Mouse (Mus musculus): ENCODE data around the gene Nup210l. TPM values are rescaled to one million over a fixed set of nuclear protein-coding genes. Genes with fewer than 3 reads are reported as not detected.
"Not testable (repeated sequence)": the region's sequence is repeated elsewhere in the genome, so short reads cannot be mapped to it uniquely, and the experiment has no call there.

Nup210l gene
- total RNA-seq, 2 experiments from 2014 or later = 0.11 TPM

DNA sequence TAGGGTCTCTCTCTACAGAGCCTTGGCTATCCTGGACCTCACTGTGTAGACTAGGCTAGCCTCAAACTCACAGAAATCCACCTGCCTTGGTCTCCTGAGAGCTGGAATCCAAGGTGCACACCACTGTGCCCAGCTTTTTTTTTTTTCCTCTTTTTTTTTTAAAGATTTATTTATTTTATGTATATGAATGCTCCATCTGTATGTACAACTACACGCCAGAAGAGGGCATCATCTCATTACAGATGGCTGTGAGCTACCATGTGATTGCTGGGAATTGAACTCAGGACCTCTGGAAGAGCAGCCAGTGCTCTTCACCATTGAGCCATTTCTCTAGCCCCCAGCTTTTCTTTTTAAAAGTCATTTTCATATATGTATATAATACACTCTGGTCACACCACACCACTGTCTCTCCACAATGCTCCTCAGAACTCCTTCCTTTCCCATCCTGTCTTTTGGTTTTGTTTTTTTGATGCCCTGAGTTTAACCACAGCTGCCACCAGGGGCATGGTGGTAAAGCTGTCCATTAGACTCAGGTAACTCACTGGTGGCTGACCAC lies 112.0 kb downstream of the Nup210l start:
- intact Hi-C loops (cut with DNase I) = loop anchor here (5.0 kb wide), 1 partner anchor 246 kb away; no protein-coding TSS in a partner anchor

DNA sequence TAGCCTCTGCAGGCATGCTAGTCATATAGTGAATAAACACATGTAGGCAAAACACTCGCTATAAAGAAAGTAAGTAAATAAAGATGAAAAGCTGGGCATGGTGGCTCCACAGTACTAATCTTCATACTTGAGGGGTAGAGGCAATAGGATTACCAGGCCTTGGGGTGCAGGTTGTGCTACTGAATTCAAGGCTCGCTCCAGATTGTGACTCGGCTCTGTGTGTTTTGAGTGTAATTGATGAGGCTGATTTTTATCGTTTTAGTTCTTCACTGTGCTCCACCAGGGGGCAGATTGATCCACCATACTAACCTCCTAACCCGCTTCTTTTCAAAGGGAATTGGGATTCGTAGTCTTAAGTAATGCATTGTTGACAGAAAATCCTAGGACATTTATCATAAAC lies 116.2 kb downstream of the Nup210l start:
- intact Hi-C loops (cut with DNase I) = loop anchor here (1.0 to 2.0 kb wide), 3 partner anchors 35 to 153 kb away; partner anchors contain the start of genes Crtc2 and Dennd4b
- DNase-seq = peak; percentile 53 to 55

More for the DNA sequence above, 112.0 kb downstream of the Nup210l start:
- no peak for DNase-seq

DNA sequence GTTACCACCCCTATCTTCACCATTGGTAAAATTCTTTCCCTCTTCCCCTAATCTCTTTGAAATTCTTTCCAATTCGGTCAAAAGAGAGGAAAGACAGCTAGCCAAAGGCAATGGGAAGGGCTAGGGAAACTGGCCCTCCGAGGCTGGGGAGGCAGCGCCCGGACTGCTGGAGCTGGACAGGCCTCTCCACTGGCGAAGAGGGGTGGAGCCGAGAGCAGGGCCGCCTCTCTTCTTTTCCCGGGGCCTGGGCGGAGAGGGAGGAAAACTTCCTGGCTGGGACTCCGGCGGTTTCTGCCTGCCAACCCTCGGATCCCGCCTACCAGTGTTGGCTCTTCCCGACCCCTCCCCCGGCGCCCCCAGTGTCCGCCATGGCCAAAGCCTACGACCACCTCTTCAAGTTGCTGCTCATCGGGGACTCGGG lies 116.6 kb downstream of the Nup210l start:
- intact Hi-C loops (cut with DNase I) = loop anchor here (1.0 to 2.0 kb wide), 3 partner anchors 34 to 153 kb away; partner anchors contain the start of genes Crtc2 and Dennd4b
- peak; percentile 82 to 84 for DNase-seq

DNA sequence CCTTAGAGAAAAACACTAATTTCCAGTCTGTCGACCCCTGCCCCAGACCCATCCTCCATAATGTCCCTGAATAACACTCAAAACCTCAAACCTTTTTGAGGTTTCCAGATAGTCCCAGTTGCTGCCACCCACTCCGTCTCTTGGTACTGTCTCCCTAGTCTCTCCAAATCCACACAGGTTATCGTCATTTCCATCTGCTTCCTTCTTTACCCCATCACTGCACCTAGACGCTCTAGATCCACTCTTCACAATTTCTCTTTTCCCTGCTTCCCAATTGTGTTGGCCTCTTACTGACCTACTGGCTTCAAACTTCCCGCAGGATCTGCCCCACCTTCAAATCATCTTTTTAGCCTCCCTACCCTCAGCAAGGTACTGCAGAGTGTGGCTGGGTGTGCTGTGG lies 117.2 kb downstream of the Nup210l start:
- intact Hi-C loops (cut with DNase I) = loop anchor here (2.0 kb wide), 2 partner anchors 34 to 44 kb away; partner anchors contain the start of genes Crtc2 and Dennd4b
- DNase-seq = no peak

DNA sequence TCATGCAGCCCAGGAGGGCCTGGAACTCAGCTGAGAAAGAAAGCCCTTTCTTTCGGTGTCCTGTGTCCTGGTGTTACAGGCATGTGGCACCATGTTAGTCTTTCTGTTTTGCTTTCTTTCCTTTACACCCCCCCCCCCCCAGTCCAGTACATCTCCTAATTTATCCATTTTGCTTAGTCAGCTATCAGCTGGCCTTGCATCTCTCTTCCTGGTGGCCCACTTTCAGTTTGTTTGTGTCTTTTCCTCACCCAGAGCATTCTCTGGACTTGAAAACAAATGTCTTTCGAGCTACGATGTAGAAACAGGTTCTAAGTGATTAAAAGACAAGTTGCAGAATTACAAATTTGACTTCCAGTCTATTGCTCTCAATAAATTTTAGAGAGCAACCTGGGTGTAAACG lies 118.5 kb downstream of the Nup210l start:
- no peak for DNase-seq
- intact Hi-C loops (cut with DNase I) = no loop called here

DNA sequence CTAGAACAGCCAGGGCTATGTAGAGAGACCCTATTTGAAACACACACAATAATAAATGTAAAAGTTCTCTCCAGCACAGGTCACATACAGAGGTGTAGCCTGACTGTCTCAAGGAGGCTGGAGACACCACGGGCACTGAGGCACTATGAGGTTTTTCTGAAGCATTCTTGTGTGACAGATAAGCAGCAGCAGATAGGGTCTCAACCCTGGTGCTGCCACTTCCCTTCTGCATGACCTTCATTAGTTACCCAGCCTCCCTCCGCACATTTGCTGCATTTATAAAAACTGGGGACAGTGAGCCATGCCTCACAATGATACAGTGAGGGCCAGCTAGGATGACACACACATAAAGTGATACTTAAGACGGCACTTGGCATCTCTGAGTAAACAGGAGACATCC lies 119.0 kb downstream of the Nup210l start:
- intact Hi-C loops (cut with DNase I) = no loop called here
- DNase-seq = no peak

DNA sequence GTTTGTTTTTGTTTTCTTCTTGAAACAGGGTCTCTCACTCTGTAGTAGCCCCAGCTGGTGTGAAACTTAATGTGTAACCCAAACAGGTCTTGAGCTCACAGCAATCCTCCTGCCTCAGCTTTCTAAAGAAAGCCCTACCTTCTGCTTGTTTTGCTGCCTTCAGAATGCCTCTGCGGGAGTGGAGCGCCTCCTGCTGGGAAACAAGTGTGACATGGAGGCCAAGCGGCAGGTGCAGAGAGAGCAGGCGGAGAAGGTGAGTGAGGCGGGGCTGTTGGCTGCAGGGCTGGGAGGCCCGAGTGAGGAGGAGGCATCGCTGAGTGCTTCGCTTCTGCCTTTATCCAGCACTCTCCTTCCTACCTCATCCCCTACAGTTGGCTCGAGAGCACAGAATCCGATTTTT lies 120.4 kb downstream of the Nup210l start:
- DNase-seq = no peak
- intact Hi-C loops (cut with DNase I) = no loop called here

DNA sequence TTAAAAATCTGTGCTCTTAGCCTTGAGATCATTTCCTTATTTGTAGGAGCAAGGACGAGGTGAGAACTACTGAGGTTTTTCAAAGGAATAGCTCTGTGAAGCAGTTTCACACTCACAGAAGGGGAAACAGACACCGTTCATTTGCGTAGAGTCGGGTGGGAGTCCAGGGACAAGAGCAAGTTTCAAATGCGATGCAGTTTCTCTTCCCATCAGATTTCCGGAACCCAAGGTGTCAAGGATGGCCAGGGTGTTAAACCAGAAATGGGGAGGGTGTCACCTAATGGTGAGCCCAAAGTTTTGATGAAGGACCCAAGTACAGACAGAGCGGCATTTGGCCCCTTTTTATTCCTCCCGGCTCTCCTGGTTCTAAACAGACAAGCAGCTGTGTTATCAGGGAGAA lies 127.1 kb downstream of the Nup210l start:
- intact Hi-C loops (cut with DNase I) = no loop called here

DNA sequence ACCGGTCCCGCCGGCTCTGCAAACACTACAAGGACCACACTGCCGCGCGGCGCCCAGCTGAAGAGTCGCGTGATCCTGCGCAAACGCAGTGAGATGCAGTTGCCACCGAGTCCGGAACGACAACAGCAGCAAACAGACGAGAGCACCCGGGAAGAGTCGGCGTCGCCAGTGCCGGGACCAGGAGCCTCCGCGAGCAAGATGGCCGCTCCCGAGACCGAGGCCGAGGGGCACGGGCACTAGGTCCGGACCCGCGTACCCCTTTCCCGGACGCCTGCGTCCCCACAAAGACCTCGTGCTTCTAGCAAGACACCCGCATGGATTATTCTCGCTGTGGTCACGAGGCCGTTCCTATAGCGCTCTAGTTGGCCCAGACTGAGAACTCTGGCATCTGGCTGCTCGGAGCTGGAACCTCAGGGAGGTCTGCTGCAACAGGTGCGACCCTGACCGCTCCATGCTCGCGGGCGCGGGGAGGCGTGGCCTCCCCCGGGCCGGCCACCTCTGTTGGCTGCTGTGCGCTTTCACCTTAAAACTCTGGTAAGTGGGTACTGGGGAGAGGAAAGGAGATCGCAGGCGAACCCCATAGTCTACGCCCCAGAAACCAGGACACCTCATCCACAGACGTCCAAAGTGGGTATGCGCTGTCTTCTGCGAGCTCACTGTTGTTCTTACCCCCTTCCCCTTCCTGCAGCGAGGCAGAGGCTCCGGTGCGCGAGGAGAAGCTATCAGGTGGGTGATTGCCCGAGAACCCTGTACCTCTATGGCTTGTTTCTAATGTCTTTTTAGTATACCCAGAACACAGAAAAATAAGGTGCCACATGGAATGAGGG lies 127.8 kb downstream of the Nup210l start, which contains the start of gene Jtb:
Gene Jtb, plus strand, starts transcription at position 91 of the 827 bp plus-strand sequence.
- intact Hi-C loops (cut with DNase I) = no loop called here
- DNase-seq = peak; percentile 88 to 89

More for the DNA sequence above, 127.1 kb downstream of the Nup210l start:
- no peak for DNase-seq

DNA sequence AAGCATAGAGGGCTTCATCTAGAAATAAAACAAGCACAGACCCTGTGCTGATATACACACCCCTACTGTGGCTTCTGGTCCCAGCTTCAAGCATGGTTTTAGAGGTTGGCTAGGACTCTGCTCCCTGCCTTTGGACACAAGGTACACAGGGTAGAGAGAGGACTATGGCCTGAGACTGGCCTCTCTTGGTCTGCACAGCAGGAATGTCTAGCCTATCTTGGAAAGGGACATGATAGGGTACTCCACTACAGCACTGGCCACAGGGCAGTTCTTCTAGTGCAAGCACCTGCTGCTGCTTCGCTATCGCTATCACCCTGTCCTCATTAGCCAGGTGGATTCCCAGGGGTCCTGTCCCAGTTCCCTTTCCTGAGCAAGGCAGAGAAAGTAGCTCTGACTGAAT lies 137.3 kb downstream of the Nup210l start:
- DNase-seq = no peak
- intact Hi-C loops (cut with DNase I) = no loop called here

DNA sequence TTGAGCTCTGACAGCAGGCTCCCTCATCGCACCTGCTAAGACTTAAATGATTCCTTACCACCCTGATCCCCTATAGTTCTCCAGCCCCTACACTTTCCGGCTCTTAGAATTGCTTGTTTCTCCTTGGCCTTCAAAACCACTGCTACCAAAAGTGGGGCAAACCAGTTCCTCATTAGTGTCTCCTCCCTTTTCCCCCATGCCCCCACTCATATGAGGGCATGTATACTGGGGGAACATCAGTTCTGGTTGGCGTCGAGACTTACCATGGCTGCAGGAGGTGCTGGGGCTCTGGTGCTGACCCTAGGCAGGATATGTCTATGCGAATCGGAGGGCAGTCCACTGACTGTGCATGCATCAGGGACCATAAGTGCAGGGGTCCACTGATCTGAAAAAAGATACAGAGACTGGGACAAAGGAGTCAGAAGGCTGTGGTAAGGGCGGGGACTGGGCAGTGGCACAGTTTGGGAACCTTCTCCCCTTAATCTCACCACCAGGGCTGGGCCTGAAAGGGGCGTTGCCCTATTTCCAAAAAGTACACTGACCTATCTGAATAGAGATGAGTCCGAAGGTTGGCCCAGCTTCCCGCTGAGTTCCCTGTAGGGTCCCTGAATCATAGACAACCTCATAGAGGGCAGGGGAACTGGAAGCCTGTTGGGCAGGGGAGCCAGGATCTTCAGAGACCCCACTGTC lies 137.9 kb downstream of the Nup210l start:
- DNase-seq = no peak
- intact Hi-C loops (cut with DNase I) = no loop called here

DNA sequence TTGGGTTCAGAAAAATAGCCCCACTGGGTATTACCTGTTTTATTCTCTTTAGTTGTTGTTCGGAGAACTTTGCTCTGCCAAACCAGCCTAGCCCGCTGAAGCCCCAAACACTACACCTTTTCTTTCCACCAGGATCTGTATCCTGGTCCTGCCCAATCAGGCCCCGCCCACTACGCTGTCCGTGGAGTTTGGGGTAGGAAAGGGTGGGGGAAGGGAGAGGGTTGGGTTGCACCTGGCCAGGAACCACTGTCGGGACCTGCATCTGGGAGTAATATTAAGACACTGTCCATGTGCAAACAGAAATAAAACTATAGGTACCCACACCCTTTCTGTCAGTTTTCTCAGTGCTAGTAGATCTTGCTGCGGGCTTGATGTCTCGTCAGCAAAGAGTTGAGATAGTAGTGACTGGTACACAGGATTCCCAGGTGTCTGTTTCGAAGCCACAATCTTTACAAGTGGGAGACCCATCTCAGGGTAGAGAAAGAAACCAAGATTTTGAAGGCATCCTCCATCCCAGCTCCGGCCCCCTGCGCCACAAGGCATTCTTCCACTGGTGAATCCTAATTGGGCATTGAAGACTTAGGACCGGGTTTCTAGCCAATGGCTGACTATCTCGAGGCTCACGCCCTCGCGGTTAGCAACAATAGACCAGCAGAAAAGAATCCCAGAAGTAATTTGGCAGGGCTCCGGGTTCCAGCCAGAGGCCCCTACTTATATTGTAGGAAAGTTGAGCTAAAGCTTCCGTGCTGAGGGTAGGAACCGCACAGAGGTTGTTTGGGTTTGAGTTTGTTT lies 139.2 kb downstream of the Nup210l start, which contains the start of gene Creb3l4:
Gene Creb3l4, minus strand, starts transcription at position 529 of the 792 bp plus-strand sequence.
- peak; percentile 44 for DNase-seq
- intact Hi-C loops (cut with DNase I) = no loop called here

DNA sequence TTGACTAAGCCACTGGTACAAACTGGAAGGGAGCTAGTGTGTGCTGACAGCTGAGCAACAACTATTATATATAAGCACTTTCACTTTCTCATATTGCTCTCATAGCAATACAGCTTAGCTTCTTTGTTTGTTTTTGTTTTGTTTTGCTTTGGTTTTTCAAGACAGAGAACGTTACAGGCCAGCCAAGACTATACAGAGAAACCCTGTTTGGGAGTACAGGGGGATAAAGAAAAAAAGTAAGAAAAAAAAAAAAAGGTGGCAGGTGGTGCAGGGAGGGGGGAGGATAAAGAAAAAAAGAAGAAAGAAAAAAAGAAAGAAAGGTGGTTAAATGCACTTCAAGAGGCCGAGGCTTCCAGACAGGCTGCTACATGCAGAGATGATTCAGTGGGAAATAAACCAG lies 141.5 kb downstream of the Nup210l start:
- intact Hi-C loops (cut with DNase I) = no loop called here
- no peak for DNase-seq

DNA sequence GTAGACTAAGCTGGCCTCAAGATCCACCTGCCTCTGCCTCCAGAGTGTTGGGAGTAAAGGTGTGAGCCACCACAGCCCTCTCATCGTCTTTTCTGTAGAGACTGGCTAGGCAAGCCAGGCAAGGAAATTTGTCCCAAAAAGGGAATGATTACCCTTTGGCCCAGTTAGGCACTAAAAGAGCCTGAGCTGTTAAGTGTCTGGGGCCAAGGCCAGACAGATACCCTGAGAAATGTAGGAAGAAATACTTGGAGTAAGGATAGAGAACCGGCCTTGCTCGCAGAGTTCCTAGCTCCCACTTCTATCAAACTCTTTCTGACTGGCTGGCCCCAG lies 143.7 kb downstream of the Nup210l start:
- DNase-seq = no peak

DNA sequence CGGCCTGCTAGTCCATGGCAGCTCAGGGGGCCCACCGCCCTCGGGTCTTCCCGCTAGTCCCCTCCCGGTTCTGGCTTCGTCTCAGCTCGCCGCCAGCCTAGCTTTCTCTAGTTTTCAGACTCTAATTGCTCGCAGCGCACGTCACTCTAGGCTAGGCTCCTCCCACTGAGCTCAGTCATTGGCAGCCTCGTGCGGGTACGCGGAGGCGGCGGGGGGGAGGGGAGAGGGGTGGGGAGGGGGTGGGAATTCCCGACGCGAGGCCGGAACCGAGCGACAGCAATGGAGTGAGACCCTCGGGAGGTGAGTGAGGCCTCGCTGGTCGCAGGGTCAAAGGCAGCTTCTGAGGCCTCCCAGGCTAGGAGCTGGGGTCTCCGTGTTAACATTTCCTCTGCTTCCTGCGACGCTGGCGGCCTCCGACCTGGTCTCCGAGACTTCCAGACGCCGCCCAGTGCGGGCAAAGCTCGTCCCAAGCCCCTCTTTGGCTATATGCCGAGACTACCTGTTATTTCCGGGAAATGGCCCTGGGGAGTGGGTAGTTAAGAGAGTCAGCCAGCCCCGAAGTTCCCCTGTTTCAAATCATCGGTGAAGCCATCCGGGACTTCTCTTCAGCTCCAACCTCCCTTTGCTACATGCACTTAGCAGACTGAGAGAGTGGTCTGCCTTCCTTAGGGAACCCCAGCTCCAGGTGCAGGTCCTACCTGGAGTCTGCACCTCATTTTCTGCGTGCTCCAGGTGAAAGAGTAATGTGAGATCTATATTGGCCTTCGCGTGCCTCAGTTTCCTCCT lies 144.2 kb downstream of the Nup210l start, which contains the start of gene Slc39a1:
Gene Slc39a1, plus strand, starts transcription at position 213 of the 786 bp plus-strand sequence.
- DNase-seq = peak; percentile 91
- intact Hi-C loops (cut with DNase I) = no loop called here

More for the DNA sequence above, 143.7 kb downstream of the Nup210l start:
- intact Hi-C loops (cut with DNase I) = no loop called here

DNA sequence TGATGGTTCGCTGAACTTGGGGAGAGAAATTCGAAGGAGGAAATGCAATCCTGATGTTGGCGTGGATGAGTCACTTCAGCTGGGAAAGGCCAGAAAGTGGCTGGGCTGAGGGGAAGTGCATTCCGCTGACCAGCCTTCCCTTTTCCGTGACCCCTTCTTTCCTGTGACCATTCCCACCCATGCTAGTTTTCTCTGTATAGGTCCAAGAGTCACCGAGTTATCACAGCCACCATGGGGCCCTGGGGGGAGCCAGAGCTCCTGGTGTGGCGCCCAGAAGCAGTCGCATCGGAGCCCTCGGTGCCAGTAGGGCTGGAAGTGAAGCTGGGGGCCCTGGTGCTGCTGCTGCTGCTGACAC lies 144.8 kb downstream of the Nup210l start:
- DNase-seq = peak; percentile 40 to 66

DNA sequence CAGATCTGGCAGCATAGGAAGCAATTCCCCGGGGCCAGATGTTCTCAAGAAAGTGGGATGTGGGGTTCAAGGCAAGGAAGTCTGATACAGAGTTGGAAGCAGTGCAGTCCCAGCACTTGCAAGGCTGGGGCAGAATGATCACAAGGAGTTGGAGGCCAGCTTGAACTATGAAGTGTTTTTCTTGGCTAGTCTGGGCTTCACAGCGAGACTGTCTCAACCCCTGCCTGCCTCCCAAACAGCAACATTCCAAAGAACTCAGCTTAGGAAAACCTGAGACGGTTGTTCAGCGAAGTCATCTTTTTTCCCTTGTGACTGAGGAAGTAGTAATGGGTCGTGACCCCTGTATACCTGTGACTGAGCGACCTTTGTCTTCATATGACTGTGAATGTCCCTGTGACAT lies 146.9 kb downstream of the Nup210l start:
- intact Hi-C loops (cut with DNase I) = loop anchor here (10.0 kb wide), 1 partner anchor 1696 kb away; the partner anchor contains the start of genes Lamtor2 and Ubqln4
- DNase-seq = no peak

More for the DNA sequence above, 144.8 kb downstream of the Nup210l start:
- intact Hi-C loops (cut with DNase I) = no loop called here

DNA sequence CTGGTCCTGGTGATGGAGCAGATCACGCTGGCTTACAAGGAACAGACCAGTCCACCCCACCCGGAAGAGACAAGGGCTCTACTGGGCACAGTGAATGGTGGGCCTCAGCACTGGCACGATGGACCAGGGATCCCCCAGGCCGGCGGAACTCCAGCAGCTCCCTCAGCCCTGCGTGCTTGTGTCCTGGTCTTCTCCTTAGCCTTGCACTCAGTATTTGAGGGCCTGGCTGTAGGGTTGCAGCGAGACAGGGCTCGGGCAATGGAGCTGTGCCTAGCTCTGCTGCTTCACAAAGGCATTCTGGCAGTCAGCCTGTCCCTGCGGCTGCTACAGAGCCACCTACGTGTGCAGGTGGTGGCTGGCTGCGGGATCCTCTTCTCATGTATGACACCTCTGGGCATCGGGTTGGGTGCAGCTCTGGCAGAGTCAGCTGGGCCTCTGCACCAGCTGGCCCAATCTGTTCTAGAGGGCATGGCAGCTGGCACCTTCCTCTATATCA lies 147.8 kb downstream of the Nup210l start:
- DNase-seq = not testable (repeated sequence)
- intact Hi-C loops (cut with DNase I) = loop anchor here (10.0 kb wide), 1 partner anchor 1697 kb away; the partner anchor contains the start of genes Lamtor2 and Ubqln4

DNA sequence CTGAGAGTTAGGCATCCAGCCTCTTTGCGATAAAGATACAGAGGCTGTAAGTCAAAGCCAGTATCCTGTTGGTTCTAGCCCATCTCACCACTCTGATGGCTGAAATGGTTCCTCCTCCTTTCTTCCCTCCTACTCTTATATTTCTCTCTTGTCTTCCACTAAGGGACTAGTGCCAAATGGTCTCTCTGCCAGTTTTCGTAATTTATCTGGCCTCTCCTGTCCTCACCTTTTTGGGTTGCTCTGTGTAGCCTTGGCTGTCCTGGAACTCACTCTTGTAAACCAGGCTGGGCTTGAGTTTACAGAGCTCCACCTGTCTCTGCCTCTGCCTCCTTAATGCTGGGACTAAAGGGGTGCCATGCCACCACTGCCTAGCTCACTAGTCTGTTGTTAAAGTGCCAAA lies 148.7 kb downstream of the Nup210l start:
- not testable (repeated sequence) for DNase-seq
- intact Hi-C loops (cut with DNase I) = loop anchor here (10.0 kb wide), 1 partner anchor 1698 kb away; the partner anchor contains the start of genes Lamtor2 and Ubqln4
